Mouse (Mus musculus) stomach, postnatal 0 days (tissue): ENCODE results near the gene Coro2b.

Experiments
- CTCF ChIP-seq: IDR thresholded peaks from 2 replicates; pipeline ENCODE4 v1.5.1; 2016; ENCODE audit warnings: antibody characterized with exemption, low read depth, mild to moderate bottlenecking, moderate library complexity
- EP300 ChIP-seq: optimal IDR thresholded peaks from 2 replicates; pipeline ENCODE3; 2016; ENCODE audit warnings: antibody characterized with exemption

- no peak for TF ChIP-seq EP300
- no peak for TF ChIP-seq CTCF
These were observed 13.9 kb downstream of the Coro2b start for GRCm38 (mm10) chr9:62522791-62523471.
